Mouse (Mus musculus) limb, embryonic 14.5 days (tissue): ENCODE results near the gene Ror2. TPM values are rescaled to one million over a fixed set of nuclear protein-coding genes. Genes with fewer than 3 reads are reported as not detected.

Experiments used
- ATAC-seq: fragments of 200-750 bp; cut with Nextera tagmentation; 2 replicates; pipeline ENCODE4 v1.8.0; 2017; ENCODE audit warnings: low read depth, moderate number of reproducible peaks, moderate TSS enrichment; ENCODE audit not compliant: low FRiP score
- DNase-seq: peaks from one replicate; pipeline ENCODE4 v3.0.0-alpha.2; 2015; ENCODE audit warnings: low spot score
- H3K27ac ChIP-seq: fragments of 300-500 bp; sonication (generic); replicated peaks from 2 replicates; pipeline ENCODE4 v1.5.1; 2014; ENCODE audit warnings: low read depth, mild to moderate bottlenecking, low read length, moderate library complexity, mixed read lengths
- H3K27me3 ChIP-seq: fragments of 300-500 bp; sonication (generic); 2 replicates; pipeline ENCODE4 v1.6.1; 2014; ENCODE audit warnings: low read length, mixed read lengths; ENCODE audit not compliant: control insufficient read depth, insufficient read depth
- H3K36me3 ChIP-seq: fragments of 300-500 bp; sonication (generic); 2 replicates; pipeline ENCODE4 v1.6.1; 2014; ENCODE audit warnings: mild to moderate bottlenecking, low read length, moderate library complexity, mixed read lengths; ENCODE audit not compliant: control insufficient read depth, insufficient read depth
- H3K4me1 ChIP-seq: fragments of 300-500 bp; sonication (generic); 2 replicates; pipeline ENCODE4 v1.6.1; 2014; ENCODE audit warnings: antibody characterized with exemption, low read length, mixed read lengths; ENCODE audit not compliant: control insufficient read depth, insufficient read depth
- H3K4me2 ChIP-seq: fragments of 300-500 bp; sonication (generic); replicated peaks from 2 replicates; pipeline ENCODE4 v1.6.1; 2014; ENCODE audit warnings: low read depth, mild to moderate bottlenecking, low read length, moderate library complexity; ENCODE audit not compliant: severe bottlenecking
- H3K4me3 ChIP-seq: fragments of 300-500 bp; sonication (generic); replicated peaks from 2 replicates; pipeline ENCODE4 v1.5.1; 2014; ENCODE audit warnings: low read length
- H3K9ac ChIP-seq: fragments of 300-500 bp; sonication (generic); 2 replicates; pipeline ENCODE4 v1.6.1; 2014; ENCODE audit warnings: mild to moderate bottlenecking, low read depth, low read length, moderate library complexity; ENCODE audit not compliant: severe bottlenecking
- H3K9me3 ChIP-seq: fragments of 300-500 bp; sonication (generic); 2 replicates; pipeline ENCODE4 v1.6.1; 2016; ENCODE audit warnings: low read length; ENCODE audit not compliant: control insufficient read depth
- POLR2A ChIP-seq: fragments of 200-500 bp; IDR thresholded peaks from 2 replicates; pipeline ENCODE4 v1.8.0; 2012; ENCODE audit warnings: inconsistent platforms, mild to moderate bottlenecking, moderate library complexity, borderline replicate concordance; ENCODE audit not compliant: insufficient read depth, insufficient read length; ENCODE audit errors: extremely low read depth
- WGBS: fragments of 180-500 bp; shearing (Covaris S2); extraction: QIAGEN DNeasy Blood & Tissue Kit; methylation state at CpG from one replicate; pipeline ENCODE4 v1.1.7; 2014; 5-methylcytosine and 5-hydroxymethylcytosine counted together
- polyA plus RNA-seq, 2 experiments: library from polyadenylated mRNA; depleted of rRNA in 1 of 2; stranded (reverse) in 1 of 2; unstranded in 1 of 2; fragments of >200 nt; fragmentation: Nextera tagmentation in 1 of 2; extraction: Ambion mirVana in 1 of 2; gene quantifications; 2 replicates each; pipeline versions ENCODE4 v1.2.1 to v1.2.3; 2012 to 2014

Gene Ror2
- polyA plus RNA-seq, 2 experiments: 19.0 to 33.0 TPM

DNA sequence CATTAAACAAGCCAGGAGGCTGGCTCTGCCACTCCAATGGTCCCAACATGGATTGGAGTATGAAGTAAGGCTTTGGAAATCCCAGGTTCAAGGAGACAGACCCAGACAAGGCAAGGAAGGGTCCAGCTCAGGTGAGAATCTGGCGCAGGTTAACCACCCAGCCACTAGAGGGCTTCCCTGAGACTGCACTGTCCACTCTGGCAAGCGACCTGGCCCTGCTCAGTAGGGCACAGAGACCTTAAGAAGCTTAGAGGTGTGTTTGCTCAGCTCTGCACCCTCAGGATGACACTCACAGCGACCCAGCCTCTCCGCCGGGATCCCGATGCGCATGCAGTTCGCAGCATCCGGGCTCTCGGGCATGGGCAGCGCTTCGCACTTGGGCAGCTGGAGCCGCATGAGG, 167.5 kb downstream of the Ror2 start:
- H3K27me3 ChIP-seq: no peaks in the 10 kb centered on the region
- H3K36me3 ChIP-seq: peaks cover 42% of the 10 kb centered on the region
- H3K4me2 ChIP-seq: no peak overlapping the region
- H3K4me1 ChIP-seq: peaks cover 13% of the 10 kb centered on the region; the same call in 1 of the 2 replicates
- no peak overlapping the region for H3K27ac ChIP-seq
- no peaks in the 10 kb centered on the region for H3K9me3 ChIP-seq
- DNase-seq (no peak), ATAC-seq (no peak)
- TF ChIP-seq POLR2A: no peak
- 84% methylated on average over 13 of the region's 13 CpGs for WGBS
- H3K4me3 ChIP-seq: no peak overlapping the region
- no peak overlapping the region for H3K9ac ChIP-seq

DNA sequence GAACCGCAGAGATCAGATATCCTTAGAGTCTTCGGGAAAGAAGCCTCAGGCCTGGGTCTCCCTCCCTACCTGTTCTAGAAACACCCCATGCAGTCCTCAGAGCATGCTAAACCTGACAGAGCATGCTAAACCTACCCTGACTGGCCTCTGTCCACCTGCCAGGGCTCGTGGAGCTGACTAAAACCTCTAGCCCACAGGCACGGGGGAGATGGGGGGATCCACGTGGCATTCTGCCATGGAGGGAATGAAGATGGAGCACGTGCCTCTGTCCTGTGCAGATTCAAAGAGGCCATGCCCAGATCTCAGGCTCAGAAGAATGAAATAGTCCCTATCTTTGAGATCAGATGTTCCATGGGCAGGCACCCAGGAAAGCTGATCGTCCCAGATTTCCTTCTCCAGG, 168.0 kb downstream of the Ror2 start:
- Histone ChIP-seq H3K36me3 (peaks cover 43% of the 10 kb centered on the region), H3K27me3 (no peaks in the 10 kb centered on the region), H3K27ac (no peak overlapping the region), H3K4me1 (peaks cover 13% of the 10 kb centered on the region; the same call in 1 of the 2 replicates), H3K9me3 (no peaks in the 10 kb centered on the region), H3K4me2 (no peak overlapping the region), H3K4me3 (no peak overlapping the region), H3K9ac (no peak overlapping the region)
- no peak for DNase-seq
- ATAC-seq: no peak
- WGBS: 92% methylated on average over 7 of the region's 7 CpGs
- TF ChIP-seq POLR2A: no peak

DNA sequence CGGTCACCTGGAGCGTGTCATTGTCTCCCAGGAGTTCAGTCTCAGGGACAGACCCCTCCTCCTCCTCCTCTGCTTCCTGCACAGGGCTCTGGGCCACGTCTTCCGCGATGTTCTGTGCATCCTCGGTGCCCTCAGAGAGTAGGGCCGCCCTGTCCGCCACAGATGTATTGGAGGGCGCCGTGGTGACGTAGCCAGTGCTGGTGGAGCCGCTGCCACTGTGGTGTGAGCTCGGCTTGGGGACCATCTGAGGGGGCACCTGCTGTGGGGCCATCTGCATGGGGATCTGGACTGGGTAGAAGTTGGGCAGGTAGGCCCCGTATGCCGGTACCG, 175.7 kb downstream of the Ror2 start:
- peaks cover 31% of the 10 kb centered on the region for H3K36me3 ChIP-seq
- H3K4me3 ChIP-seq: no peak overlapping the region
- 0 out of 2 replicates have a peak, but pooled peaks cover 5% of the 10 kb centered on the region for H3K4me1 ChIP-seq
- H3K9ac ChIP-seq: no peak overlapping the region
- 85% methylated on average over 16 of the region's 16 CpGs for WGBS
- no peak for ATAC-seq
- no peak for TF ChIP-seq POLR2A
- no peaks in the 10 kb centered on the region for H3K27me3 ChIP-seq
- no peak overlapping the region for H3K4me2 ChIP-seq
- DNase-seq: no peak
- H3K9me3 ChIP-seq: no peaks in the 10 kb centered on the region
- H3K27ac ChIP-seq: no peak overlapping the region

DNA sequence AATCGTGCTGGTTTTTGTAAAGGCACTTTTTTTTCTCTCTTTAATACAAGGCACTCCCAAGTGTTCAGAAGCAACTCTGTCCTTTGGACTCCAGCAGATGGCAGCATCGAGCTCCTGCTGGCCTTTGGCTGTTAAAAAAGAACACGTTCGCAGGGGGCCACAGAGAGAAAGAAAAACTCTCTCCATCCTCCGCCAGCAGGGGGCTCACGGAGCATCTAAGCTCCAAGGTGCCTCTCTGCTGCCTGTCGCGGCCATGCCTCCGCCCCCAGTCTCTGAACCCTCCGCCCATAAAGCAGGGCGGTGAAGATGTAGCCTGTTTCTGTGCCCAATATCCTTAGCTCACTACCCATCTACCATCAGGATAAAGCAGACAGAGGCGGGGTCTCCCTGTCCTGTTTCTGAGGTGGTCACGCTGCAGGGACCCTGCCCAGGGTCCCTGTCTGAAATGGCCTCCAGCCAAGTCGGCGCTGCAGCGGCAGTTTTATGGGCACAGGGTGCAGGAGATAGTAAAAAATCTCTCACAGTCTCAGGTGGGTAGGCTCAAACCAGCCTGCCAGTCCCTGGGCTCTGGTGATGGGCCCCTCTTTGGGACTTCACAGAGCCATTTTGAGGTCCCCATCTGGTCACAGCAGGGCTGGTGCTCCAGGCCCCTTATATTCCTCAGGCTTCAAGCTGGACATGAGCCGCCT, 176.2 kb downstream of the Ror2 start:
- 12% methylated on average over 17 of the region's 17 CpGs for WGBS
- Histone ChIP-seq H3K4me2 (peak overlapping the region; percentile 26; the same call in 1 of the 2 replicates), H3K9me3 (no peaks in the 10 kb centered on the region), H3K27ac (no peak overlapping the region), H3K4me3 (no peak overlapping the region), H3K4me1 (0 out of 2 replicates have a peak, but pooled peaks cover 5% of the 10 kb centered on the region), H3K27me3 (no peaks in the 10 kb centered on the region), H3K9ac (no peak overlapping the region), H3K36me3 (peaks cover 31% of the 10 kb centered on the region)
- DNase-seq (peak; percentile 97), ATAC-seq (peak; percentile 85)
- no peak for TF ChIP-seq POLR2A

DNA sequence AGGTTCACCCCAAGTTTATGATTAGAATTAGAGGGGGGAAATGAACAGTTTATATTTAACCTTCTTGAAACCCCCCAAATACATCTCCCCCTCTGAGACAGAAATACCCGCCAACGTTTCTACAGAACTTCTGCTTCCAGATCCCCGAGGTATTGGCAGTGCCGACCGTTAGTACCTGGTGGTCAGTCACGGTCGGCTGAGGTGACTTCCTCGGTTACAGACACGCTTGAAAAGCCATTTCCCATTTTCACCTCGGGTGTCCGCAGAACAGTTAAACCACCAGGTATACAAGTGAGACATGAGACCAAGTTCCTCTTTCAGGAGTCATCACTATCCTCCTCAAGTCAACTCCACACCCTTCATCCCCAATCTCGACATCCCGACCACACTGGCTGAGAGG, 179.2 kb downstream of the Ror2 start:
- H3K9me3 ChIP-seq: no peaks in the 10 kb centered on the region
- no peak for ATAC-seq
- WGBS: 87% methylated on average over 13 of the region's 13 CpGs

More for the DNA sequence above, 179.2 kb downstream of the Ror2 start:
- Histone ChIP-seq H3K4me2 (no peak overlapping the region), H3K4me3 (no peak overlapping the region), H3K36me3 (peaks cover 26% of the 10 kb centered on the region), H3K27me3 (no peaks in the 10 kb centered on the region), H3K27ac (no peak overlapping the region), H3K9ac (no peak overlapping the region), H3K4me1 (0 out of 2 replicates have a peak, but pooled peaks cover 5% of the 10 kb centered on the region)
- TF ChIP-seq POLR2A: no peak
- DNase-seq: no peak
